Mouse (Mus musculus): Measurements from ENCODE around the gene Lpar3. TPM values are rescaled to one million over a fixed set of nuclear protein-coding genes. Genes with fewer than 3 reads are reported as not detected.

Lpar3 gene
- polyA plus RNA-seq, 1 experiment from 2014 or later, result 2.4 TPM

- ATAC-seq (ENCODE audit: insufficient read depth, low FRiP score, low TSS enrichment) (no peak), DNase-seq (ENCODE audit: low spot score) (no peak)
- no peak overlapping the region for H3K27ac ChIP-seq (ENCODE audit: low read depth, low read length)
- no peaks in the 10 kb centered on the region for H3K27me3 ChIP-seq (ENCODE audit: control insufficient read depth, insufficient read depth, low read length)
- H3K4me3 ChIP-seq (ENCODE audit: low read depth, low read length), result no peak overlapping the region
- H3K4me1 ChIP-seq (ENCODE audit: control insufficient read depth, insufficient read depth, low read length), result no peaks in the 10 kb centered on the region
- no peak overlapping the region for H3K4me2 ChIP-seq (ENCODE audit: low read depth)
- H3K9me3 ChIP-seq (ENCODE audit: control insufficient read depth, low read length), result no peaks in the 10 kb centered on the region
- H3K36me3 ChIP-seq (ENCODE audit: control insufficient read depth, insufficient read depth, low read length), result no peaks in the 10 kb centered on the region
- 67% methylated on average over 3 of the region's 3 CpGs for WGBS
- H3K9ac ChIP-seq (ENCODE audit: low read length), result no peak overlapping the region
These were observed 81.7 kb downstream of the Lpar3 start for GRCm38 (mm10) chr3:146302451-146302850.

- Histone ChIP-seq H3K4me1 (ENCODE audit: control insufficient read depth, insufficient read depth, low read length) (no peaks in the 10 kb centered on the region), H3K27me3 (ENCODE audit: control insufficient read depth, insufficient read depth, low read length) (no peaks in the 10 kb centered on the region), H3K4me3 (ENCODE audit: low read depth, low read length) (no peak overlapping the region), H3K9me3 (ENCODE audit: control insufficient read depth, low read length) (no peaks in the 10 kb centered on the region), H3K36me3 (ENCODE audit: control insufficient read depth, insufficient read depth, low read length) (no peaks in the 10 kb centered on the region), H3K27ac (ENCODE audit: low read depth, low read length) (no peak overlapping the region), H3K4me2 (ENCODE audit: low read depth) (no peak overlapping the region), H3K9ac (ENCODE audit: low read length) (no peak overlapping the region)
- 86% methylated on average over 5 of the region's 5 CpGs for WGBS
- DNase-seq (ENCODE audit: low spot score) (no peak), ATAC-seq (ENCODE audit: insufficient read depth, low FRiP score, low TSS enrichment) (no peak)
These were observed 82.4 kb downstream of the Lpar3 start for GRCm38 (mm10) chr3:146303194-146303593.

DNA sequence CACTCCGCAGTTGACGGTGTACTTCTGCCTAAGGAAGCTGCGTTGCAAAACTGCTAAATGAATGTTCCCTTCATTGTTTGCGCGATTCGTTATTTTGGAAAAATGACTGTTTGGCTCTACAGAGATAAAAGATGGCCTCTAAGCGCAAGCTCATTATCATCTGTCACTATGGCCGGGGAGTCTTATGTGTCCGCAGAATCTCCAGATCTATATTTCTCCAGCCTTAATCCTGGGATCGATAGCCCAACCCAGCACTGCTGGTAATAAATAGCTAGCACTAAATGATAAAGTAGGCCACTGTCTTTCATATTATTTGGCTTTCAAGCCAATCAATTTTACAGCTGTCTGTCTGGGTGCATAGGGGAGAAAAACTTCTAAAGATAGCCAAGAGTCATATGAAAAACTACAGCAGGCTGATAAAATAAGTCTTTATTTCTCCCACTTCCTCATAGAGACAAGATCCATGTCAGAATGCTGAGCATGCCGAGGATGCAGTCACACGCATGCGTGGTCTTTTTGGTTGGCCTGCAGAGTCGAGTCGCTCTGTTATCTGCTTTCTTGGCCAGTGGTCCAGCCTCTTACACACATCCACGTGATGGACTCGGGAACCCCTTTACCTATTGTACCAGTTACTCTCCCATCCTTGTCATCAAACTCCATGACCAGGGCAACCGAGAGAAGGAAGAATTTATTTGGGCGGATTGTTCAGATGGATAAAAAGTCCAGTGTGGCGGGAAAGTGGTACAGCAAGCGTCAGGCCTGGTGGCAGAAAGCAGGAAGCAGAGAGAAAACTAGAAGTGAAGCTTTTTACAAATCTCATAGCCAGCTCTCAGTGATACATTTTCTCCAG is 84.0 kb downstream of the Lpar3 start:
- 86% methylated on average over 21 of the region's 21 CpGs for WGBS
- no peak overlapping the region for H3K4me2 ChIP-seq (ENCODE audit: low read depth)
- no peak overlapping the region for H3K4me3 ChIP-seq (ENCODE audit: low read depth, low read length)
- no peaks in the 10 kb centered on the region for H3K27me3 ChIP-seq (ENCODE audit: control insufficient read depth, insufficient read depth, low read length)
- no peaks in the 10 kb centered on the region for H3K36me3 ChIP-seq (ENCODE audit: control insufficient read depth, insufficient read depth, low read length)
- no peak for ATAC-seq (ENCODE audit: insufficient read depth, low FRiP score, low TSS enrichment)
- no peak for DNase-seq (ENCODE audit: low spot score)
- no peaks in the 10 kb centered on the region for H3K4me1 ChIP-seq (ENCODE audit: control insufficient read depth, insufficient read depth, low read length)
- no peaks in the 10 kb centered on the region for H3K9me3 ChIP-seq (ENCODE audit: control insufficient read depth, low read length)
- H3K27ac ChIP-seq (ENCODE audit: low read depth, low read length), result no peak overlapping the region
- H3K9ac ChIP-seq (ENCODE audit: low read length), result no peak overlapping the region

- no peaks in the 10 kb centered on the region for H3K27me3 ChIP-seq (ENCODE audit: control insufficient read depth, insufficient read depth, low read length)
- H3K4me1 ChIP-seq (ENCODE audit: control insufficient read depth, insufficient read depth, low read length), result no peaks in the 10 kb centered on the region
- ATAC-seq (ENCODE audit: insufficient read depth, low FRiP score, low TSS enrichment) (no peak), DNase-seq (ENCODE audit: low spot score) (no peak)
- H3K27ac ChIP-seq (ENCODE audit: low read depth, low read length), result no peak overlapping the region
- no peaks in the 10 kb centered on the region for H3K9me3 ChIP-seq (ENCODE audit: control insufficient read depth, low read length)
- H3K9ac ChIP-seq (ENCODE audit: low read length), result no peak overlapping the region
- 75% methylated on average over 3 of the region's 3 CpGs for WGBS
- H3K4me3 ChIP-seq (ENCODE audit: low read depth, low read length), result no peak overlapping the region
- H3K36me3 ChIP-seq (ENCODE audit: control insufficient read depth, insufficient read depth, low read length), result no peaks in the 10 kb centered on the region
- no peak overlapping the region for H3K4me2 ChIP-seq (ENCODE audit: low read depth)
These were observed 86.6 kb downstream of the Lpar3 start for GRCm38 (mm10) chr3:146307341-146307740.

DNA sequence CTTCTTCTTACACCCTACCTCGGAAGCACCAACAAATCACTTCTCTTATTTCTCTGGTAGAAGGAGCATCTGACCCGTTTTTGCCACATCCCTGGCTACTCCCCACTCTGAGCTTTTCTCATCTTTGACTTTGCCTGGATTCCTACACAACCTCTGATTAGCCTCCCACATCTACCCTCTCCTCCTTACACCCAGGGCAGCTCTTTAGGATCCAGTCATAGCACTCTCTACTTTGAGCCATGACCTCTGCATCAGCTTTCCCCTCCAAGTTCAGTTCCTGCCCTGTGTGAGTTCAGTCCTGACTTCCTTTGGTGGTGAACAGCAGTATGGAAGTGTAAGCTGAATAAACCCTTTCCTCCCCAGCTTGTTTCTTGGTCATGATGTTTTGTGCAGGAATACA is 87.1 kb downstream of the Lpar3 start:
- DNase-seq (ENCODE audit: low spot score), result no peak
- H3K4me3 ChIP-seq (ENCODE audit: low read depth, low read length), result no peak overlapping the region
- 69% methylated on average over 2 of the region's 2 CpGs for WGBS
- ATAC-seq (ENCODE audit: insufficient read depth, low FRiP score, low TSS enrichment), result no peak
- H3K27me3 ChIP-seq (ENCODE audit: control insufficient read depth, insufficient read depth, low read length), result no peaks in the 10 kb centered on the region
- H3K36me3 ChIP-seq (ENCODE audit: control insufficient read depth, insufficient read depth, low read length), result no peaks in the 10 kb centered on the region
- H3K4me2 ChIP-seq (ENCODE audit: low read depth), result no peak overlapping the region
- H3K9me3 ChIP-seq (ENCODE audit: control insufficient read depth, low read length), result no peaks in the 10 kb centered on the region
- no peaks in the 10 kb centered on the region for H3K4me1 ChIP-seq (ENCODE audit: control insufficient read depth, insufficient read depth, low read length)
- H3K27ac ChIP-seq (ENCODE audit: low read depth, low read length), result no peak overlapping the region
- no peak overlapping the region for H3K9ac ChIP-seq (ENCODE audit: low read length)

GRCm38 (mm10) chr3:146309586-146309985 is 88.8 kb downstream of the Lpar3 start:
- Histone ChIP-seq H3K4me1 (ENCODE audit: control insufficient read depth, insufficient read depth, low read length) (no peaks in the 10 kb centered on the region), H3K9me3 (ENCODE audit: control insufficient read depth, low read length) (no peaks in the 10 kb centered on the region), H3K4me2 (ENCODE audit: low read depth) (no peak overlapping the region), H3K36me3 (ENCODE audit: control insufficient read depth, insufficient read depth, low read length) (no peaks in the 10 kb centered on the region), H3K9ac (ENCODE audit: low read length) (no peak overlapping the region), H3K4me3 (ENCODE audit: low read depth, low read length) (no peak overlapping the region), H3K27me3 (ENCODE audit: control insufficient read depth, insufficient read depth, low read length) (no peaks in the 10 kb centered on the region), H3K27ac (ENCODE audit: low read depth, low read length) (no peak overlapping the region)
- no peak for ATAC-seq (ENCODE audit: insufficient read depth, low FRiP score, low TSS enrichment)
- DNase-seq (ENCODE audit: low spot score), result no peak
- 75% methylated on average over 8 of the region's 8 CpGs for WGBS

- H3K27me3 ChIP-seq (ENCODE audit: control insufficient read depth, insufficient read depth, low read length), result no peaks in the 10 kb centered on the region
These were observed 90.4 kb downstream of the Lpar3 start for GRCm38 (mm10) chr3:146311121-146311538.

DNA sequence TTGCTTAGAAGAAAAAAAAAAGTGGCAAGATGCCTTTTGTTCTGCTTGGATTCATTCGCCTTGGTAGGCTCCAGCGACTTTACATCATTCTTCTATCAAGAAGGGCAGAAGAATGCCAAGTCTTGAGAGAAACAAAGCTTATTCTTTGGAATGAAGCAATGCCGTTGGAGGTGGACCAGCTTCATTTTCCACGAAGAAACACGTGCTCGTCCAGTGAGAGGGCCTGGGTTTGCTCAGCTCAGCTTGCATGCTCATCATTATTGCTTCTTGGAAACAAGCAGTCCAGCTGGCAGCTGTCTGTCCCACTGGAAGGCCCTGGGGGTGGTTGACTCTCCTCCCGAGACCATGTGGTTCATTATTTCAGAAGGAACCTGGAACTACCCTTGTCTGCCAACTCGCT is 94.7 kb downstream of the Lpar3 start:
- WGBS, result 91% methylated on average over 8 of the region's 8 CpGs
- ATAC-seq (ENCODE audit: insufficient read depth, low FRiP score, low TSS enrichment), result no peak
- Histone ChIP-seq H3K27ac (ENCODE audit: low read depth, low read length) (no peak overlapping the region), H3K36me3 (ENCODE audit: control insufficient read depth, insufficient read depth, low read length) (no peaks in the 10 kb centered on the region), H3K4me3 (ENCODE audit: low read depth, low read length) (no peak overlapping the region), H3K4me2 (ENCODE audit: low read depth) (no peak overlapping the region), H3K4me1 (ENCODE audit: control insufficient read depth, insufficient read depth, low read length) (no peaks in the 10 kb centered on the region), H3K27me3 (ENCODE audit: control insufficient read depth, insufficient read depth, low read length) (no peaks in the 10 kb centered on the region), H3K9me3 (ENCODE audit: control insufficient read depth, low read length) (no peaks in the 10 kb centered on the region), H3K9ac (ENCODE audit: low read length) (no peak overlapping the region)
- DNase-seq (ENCODE audit: low spot score), result no peak

More at GRCm38 (mm10) chr3:146311121-146311538, 90.4 kb downstream of the Lpar3 start:
- H3K9ac ChIP-seq (ENCODE audit: low read length), result no peak overlapping the region
- 20% methylated on average over 9 of the region's 9 CpGs for WGBS
- DNase-seq (ENCODE audit: low spot score), result peak; percentile 36
- H3K9me3 ChIP-seq (ENCODE audit: control insufficient read depth, low read length), result no peaks in the 10 kb centered on the region
- no peaks in the 10 kb centered on the region for H3K4me1 ChIP-seq (ENCODE audit: control insufficient read depth, insufficient read depth, low read length)
- H3K4me3 ChIP-seq (ENCODE audit: low read depth, low read length), result no peak overlapping the region
- no peak overlapping the region for H3K4me2 ChIP-seq (ENCODE audit: low read depth)
- ATAC-seq (ENCODE audit: insufficient read depth, low FRiP score, low TSS enrichment), result no peak
- no peak overlapping the region for H3K27ac ChIP-seq (ENCODE audit: low read depth, low read length)
- no peaks in the 10 kb centered on the region for H3K36me3 ChIP-seq (ENCODE audit: control insufficient read depth, insufficient read depth, low read length)

DNA sequence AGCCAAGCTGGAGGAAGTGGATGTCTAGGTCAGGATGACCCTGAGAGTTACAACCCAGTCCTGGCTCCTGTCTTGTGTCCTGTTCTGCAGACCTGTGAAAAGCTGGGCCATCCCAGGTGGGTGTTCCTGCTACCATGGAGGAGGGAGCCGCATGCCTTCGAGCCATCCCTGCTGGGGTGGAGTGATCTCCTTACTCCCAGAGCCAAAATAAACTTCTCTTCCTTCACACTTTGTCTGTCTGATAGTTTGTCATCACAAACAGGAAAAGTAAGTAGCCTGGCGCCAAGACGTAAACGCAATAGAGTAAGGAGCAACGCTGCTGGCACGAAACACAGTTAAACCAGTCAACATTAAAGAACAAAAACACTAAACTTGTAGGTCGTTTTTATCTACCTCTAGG is 95.5 kb downstream of the Lpar3 start:
- DNase-seq (ENCODE audit: low spot score) (no peak), ATAC-seq (ENCODE audit: insufficient read depth, low FRiP score, low TSS enrichment) (no peak)
- Histone ChIP-seq H3K4me3 (ENCODE audit: low read depth, low read length) (no peak overlapping the region), H3K27me3 (ENCODE audit: control insufficient read depth, insufficient read depth, low read length) (no peaks in the 10 kb centered on the region), H3K36me3 (ENCODE audit: control insufficient read depth, insufficient read depth, low read length) (no peaks in the 10 kb centered on the region), H3K27ac (ENCODE audit: low read depth, low read length) (no peak overlapping the region), H3K9ac (ENCODE audit: low read length) (no peak overlapping the region), H3K4me2 (ENCODE audit: low read depth) (no peak overlapping the region), H3K9me3 (ENCODE audit: control insufficient read depth, low read length) (no peaks in the 10 kb centered on the region), H3K4me1 (ENCODE audit: control insufficient read depth, insufficient read depth, low read length) (no peaks in the 10 kb centered on the region)
- 88% methylated on average over 8 of the region's 8 CpGs for WGBS
